Mouse (Mus musculus) MEL (cell line): ENCODE results near the gene Rnf157.

Experiments
- CTCF ChIP-seq, 3 experiments: IDR thresholded peaks in 2 of 3; conservative IDR thresholded peaks in 1 of 3; 2 replicates each; pipeline ENCODE4 v1.5.1; 2011 to 2012; ENCODE audit warnings: low read length in 3 of 3, low read depth in 2 of 3, mild to moderate bottlenecking in 2 of 3, improper control_type of control experiment in 1 of 3, inconsistent platforms in 1 of 3, mixed read lengths in 1 of 3, moderate library complexity in 1 of 3; ENCODE audit not compliant: control insufficient read depth in 1 of 3, insufficient read depth in 1 of 3, poor library complexity in 1 of 3, severe bottlenecking in 1 of 3
- HCFC1 ChIP-seq: IDR thresholded peaks from 2 replicates; pipeline ENCODE4 v1.6.1; 2012; ENCODE audit warnings: low read depth, mild to moderate bottlenecking, inconsistent platforms, low read length, improper control_type of control experiment, moderate library complexity
- MAFK ChIP-seq: IDR thresholded peaks from 2 replicates; pipeline ENCODE4 v1.6.1; 2011; ENCODE audit warnings: low read depth, mild to moderate bottlenecking, low read length, improper control_type of control experiment, borderline replicate concordance
- POLR2A ChIP-seq, 2 experiments: IDR thresholded peaks; 2 replicates each; pipeline ENCODE4 v1.6.1; 2011 to 2012; ENCODE audit warnings: low read length in 2 of 2, mild to moderate bottlenecking in 2 of 2, control low read depth in 1 of 2, improper control_type of control experiment in 1 of 2, low read depth in 1 of 2, moderate library complexity in 1 of 2; ENCODE audit not compliant: control insufficient read depth in 1 of 2, insufficient read depth in 1 of 2, poor library complexity in 1 of 2
- USF1 ChIP-seq: IDR thresholded peaks from 2 replicates; pipeline ENCODE4 v1.6.1; 2014; ENCODE audit warnings: low read depth, mild to moderate bottlenecking, inconsistent platforms, low read length, improper control_type of control experiment, moderate library complexity

DNA sequence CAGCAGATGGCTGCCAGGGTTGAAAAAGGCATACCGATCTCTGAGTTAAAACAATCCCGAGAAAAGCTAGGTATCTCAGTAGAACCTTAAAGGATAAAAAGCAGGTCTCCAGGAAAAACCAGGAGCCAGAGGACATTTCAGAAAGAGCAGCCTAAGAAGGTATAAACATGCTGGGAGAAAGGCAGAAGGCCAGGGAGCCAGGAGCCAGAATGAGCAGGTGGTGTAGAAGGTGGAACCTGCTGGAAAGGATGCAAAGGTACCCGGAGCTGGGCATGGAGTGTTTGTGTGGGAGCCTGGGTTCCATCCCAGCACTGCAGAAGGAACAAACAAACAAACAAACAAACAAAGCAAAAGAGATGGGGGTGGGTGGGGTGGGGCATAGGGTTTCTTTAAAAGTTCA lies 36.5 kb upstream of the Rnf157 start:
- no peak for TF ChIP-seq CTCF (IDR thresholded peaks at IDR 0.05 in 2 of 3, conservative IDR thresholded peaks at IDR 0.05 in 1 of 3; ENCODE audit: control insufficient read depth in 1 of 3, insufficient read depth in 1 of 3, low read depth in 2 of 3, low read length in 3 of 3, poor library complexity in 1 of 3, severe bottlenecking in 1 of 3)
- no peak for TF ChIP-seq MAFK
- TF ChIP-seq POLR2A (IDR thresholded peaks at IDR 0.05; ENCODE audit: control insufficient read depth in 1 of 2, insufficient read depth in 1 of 2, low read depth in 1 of 2, low read length in 2 of 2, poor library complexity in 1 of 2) = no peak
- TF ChIP-seq HCFC1 = no peak
- no peak for TF ChIP-seq USF1
